Mouse (Mus musculus): ENCODE results near the gene Cap1.

- no peak for TF ChIP-seq CTCF (IDR thresholded peaks at IDR 0.05; ENCODE audit: low read depth)
- TF ChIP-seq EP300 (IDR thresholded peaks at IDR 0.05; ENCODE audit: low read depth) = no peak
Measured at GRCm38 (mm10) chr4:122853691-122854090, 32.2 kb downstream of the Cap1 start.

Measured in liver, postnatal 0 days (tissue).